Mouse (Mus musculus): Measurements from ENCODE around the gene Aatf.

The Aatf gene

DNA sequence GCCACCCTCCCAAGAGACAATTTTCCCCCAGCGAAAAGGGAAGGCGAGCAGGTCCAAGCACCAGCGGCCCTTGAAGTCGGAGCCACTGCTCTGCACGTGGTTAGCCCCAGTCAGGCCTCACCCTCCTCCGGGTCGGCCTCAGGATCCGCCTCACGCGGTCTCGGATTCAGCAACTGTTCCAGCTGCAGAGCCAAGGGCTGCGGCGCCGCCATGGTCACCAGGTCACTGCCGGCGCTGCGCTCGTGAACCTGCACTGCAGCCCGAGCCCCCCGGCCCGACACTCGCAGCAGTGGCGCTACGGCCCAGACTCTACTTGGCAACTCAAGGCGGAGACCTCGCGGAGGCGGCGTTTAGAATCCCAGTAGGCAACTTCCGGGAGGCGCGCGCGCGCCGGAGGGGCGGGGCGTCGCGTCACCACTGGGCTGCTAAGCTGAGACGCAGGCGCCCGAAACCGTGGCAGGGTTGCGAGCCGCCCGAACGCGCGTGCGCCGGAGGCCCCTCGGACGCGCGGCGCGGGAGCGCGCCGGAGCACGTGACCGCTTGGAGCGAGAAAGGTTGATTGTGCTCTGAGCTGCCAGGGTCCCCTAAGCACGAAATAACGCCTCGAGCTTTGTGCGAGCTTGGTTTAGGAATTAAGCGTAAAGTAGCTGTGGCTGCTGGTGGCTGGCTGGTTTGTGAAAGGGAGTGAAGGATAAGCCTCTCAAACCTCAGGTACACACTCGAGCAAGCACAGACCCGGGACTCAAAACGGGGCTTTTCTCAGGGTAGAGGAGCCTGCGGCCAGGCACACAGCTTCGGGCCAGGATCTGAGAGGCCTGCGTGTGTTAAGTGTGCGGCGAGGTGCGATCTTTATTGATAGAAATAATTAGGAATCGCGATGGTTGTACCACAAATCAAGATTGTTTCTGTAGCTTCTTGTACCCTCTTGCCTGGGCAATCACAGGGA, at the start of gene Aatf:
TSS of gene Aatf (minus strand) at position 352 of the 946 bp plus-strand sequence.
- peak; percentile 96 for DNase-seq (ENCODE audit: low spot score)

GRCm38 (mm10) chr11:84562758-84563347, 49.5 kb upstream of the Aatf start:
- DNase-seq (ENCODE audit: low spot score): no peak

DNA sequence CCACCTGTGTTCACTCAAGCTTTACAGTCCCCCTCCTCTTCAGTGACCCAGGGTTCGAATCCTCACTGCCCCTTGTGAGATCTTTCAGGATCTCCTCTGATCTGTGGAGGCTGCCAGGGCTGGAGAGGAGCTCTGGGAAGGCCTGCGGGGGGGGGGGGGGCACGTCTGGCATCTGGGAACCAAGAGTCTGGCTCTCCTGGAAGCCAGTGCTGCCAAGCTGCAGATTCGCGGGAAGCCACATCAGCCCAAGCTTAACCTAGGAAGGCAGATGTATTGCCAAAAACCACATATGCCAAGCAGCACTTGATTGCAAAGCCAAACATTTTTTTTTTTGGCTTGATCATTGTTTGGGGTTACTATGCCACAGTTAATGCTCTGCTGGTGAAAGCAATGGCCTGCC, 48.2 kb upstream of the Aatf start:
- no peak for DNase-seq (ENCODE audit: low spot score)

DNA sequence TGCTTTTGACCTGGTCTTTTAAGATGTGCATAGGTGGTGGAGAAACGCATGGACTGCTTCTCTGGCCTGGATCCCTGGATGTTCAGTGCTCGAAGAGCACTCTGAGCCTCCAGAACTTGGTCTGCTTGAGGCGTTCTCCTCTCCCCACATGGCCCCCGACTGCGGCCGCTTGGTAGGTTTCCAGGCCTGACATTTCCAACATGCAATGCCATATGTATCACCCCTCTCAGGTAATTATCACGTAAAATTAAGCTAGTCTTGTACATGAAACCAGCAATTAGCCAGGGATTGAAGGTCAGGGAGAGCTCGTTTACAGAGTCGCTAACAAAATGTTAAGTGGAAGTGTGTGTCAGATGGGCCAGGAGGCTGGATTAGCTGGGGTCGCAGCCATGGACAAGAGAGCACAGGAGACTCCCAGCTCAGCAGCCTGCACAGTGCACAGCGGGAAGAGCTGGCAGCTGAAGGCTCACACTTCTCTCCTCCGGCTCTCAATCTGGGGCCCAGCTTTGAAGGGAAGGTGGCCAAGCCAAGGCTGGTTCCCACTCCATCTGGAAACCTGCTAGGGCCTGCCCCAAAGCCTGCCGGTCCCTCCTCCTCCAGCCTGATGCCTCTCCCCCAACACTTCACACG, 40.6 kb upstream of the Aatf start:
- no peak for DNase-seq (ENCODE audit: low spot score)

DNA sequence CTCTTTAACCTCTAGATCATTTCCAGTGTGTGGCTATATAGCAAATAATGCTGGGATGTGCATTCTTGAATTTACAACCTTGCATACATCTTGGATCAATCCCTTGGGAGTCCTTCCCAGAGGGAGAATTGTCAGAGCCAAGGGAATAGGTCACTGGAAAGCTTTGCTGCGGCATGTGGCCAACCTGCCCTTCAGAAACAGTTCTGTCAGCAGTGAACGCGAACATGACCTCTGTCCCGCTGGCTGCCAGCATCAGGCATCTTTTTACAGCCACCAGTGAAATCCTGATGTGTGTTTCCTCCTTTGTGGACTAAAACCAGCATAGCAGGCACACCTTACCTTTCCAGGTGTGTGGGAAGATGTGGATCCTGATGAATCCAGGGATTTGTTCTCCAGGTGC, 38.0 kb upstream of the Aatf start:
- DNase-seq (ENCODE audit: low spot score): no peak

DNA sequence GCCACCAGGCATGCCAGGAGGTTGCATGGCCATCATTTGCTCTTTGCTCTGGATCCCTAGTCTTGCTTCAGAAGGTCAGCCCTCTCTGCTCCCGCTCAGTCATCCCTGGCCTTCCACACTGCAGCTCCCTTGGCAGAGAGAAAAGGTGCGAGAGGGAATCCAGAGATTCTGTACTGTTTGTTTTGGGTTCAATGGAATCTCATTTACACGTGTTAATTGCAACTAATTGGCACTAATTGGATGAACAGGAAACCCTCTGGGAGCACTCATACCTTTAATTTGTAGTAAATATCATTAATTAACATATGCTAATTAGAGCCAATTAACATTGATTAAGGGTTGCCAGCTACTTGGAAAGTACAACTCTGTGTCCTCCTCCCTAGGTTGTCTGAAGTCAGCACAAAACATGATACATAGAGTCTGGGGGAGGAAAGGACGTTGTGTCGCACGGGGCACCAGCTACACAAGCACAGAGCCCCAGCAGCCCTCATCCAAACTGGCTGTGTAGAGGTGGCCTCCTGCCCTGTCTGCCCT, 36.0 kb upstream of the Aatf start:
- no peak for DNase-seq (ENCODE audit: low spot score)

GRCm38 (mm10) chr11:84548293-84548692, 35.0 kb upstream of the Aatf start:
- DNase-seq (ENCODE audit: low spot score): no peak

DNA sequence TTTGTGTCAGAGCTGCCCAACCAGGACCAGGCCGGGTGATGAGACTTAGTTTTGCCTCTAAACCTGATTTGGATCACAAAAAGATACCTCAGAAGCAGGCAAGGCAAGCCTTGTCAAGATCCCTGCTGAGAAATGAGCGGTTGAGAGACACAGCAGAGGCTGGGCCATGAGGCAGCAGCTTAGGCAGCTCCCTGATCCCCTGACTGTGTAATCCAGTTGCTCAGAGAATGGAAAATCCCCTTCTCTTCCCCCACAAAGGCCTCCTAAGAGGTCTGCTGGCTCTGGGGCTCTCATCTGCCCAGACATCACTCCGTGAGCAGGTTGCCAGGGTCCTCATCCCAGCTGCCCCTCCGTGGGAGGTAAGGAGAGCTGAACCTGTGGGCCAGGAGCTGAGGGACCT, 26.7 kb upstream of the Aatf start:
- DNase-seq (ENCODE audit: low spot score): no peak

DNA sequence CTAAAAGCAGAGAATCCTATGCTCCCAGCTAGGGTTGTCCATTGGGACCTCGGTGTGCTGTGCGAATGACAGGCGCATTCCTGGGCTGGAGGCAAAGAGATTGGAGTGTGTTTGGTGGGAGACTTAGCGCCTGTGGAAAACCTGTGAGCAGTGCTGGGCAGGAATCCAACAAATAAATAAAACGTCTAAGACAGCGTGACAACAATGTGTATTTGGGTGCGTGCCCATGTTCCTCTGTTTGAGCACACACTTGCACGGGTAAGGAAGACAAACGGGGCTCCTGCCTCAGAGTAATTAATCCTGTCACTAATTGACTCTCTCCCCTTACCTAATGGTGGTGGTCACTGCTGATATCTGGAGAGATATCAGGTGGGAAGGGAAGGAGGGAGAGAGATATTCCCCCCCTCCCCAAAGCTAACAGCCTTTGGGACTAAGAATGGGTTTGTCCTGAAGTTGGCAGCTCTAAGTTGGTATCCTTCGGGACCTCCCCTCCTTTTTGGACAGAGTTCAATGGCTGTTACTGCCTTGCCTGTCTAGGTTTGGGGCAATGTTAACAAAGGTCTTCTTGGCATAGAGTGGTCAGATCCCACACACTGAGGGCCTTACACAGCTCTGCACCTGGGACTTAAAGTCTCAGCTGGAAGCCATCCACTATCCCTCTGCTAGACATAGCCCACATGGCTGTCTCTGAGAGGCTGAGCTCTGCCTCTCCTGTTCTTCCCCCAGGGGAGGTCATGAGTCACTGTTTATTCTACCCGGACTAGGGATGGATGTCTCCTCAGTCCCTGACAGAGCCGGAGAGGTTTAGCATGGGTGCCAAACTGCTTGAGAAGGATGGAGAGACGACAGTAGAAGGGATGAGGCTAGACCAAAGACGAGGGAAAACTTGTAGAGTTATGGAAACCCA, 16.7 kb upstream of the Aatf start:
- DNase-seq (ENCODE audit: low spot score): no peak

- DNase-seq (ENCODE audit: low spot score): no peak
Observed at GRCm38 (mm10) chr11:84529143-84529755, 15.9 kb upstream of the Aatf start.

DNA sequence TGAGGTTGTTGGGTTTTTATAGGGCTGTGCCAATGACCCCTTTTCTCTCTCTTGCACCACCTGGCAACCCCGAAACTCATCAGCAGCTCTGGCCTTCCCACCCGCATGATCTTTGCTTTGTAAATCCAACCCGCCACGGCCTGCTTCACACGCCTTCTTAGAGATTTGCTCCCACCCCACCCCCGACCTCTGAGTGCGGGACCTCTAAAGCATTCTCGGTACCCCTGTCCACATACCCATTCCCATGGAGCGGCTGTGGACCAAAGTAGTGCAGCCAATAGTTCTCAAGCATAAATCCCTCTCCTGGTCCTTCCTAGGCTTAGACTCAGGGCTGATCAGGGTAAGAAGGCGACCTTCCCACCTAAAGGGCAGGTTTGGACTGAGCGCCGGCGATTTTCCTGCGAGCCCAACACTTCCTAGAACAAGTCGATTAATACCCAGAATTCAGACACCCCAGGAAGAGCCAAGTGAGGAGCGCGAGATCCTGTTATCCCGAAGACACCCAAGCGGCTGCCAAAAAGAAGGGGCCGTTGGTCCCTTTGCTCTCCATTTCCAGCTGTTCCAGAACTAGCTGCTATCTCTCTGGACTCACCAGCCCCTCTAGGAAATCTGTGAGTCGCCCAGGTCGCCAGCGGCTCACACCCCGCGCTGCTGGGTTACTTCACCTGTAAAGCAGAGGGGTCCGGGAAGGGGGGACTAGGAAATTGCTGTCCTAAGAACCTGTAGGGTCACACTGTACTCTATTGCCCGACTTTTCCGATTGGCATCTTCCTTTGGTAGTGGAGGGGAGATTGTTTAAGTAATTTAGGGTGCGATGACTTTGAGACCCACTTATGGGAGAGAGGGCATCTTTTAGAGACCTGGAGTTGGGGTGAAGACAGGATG, 13.9 kb upstream of the Aatf start:
- DNase-seq (ENCODE audit: low spot score): no peak

- DNase-seq (ENCODE audit: low spot score): no peak
Observed at GRCm38 (mm10) chr11:84526451-84526850, 13.1 kb upstream of the Aatf start.

DNA sequence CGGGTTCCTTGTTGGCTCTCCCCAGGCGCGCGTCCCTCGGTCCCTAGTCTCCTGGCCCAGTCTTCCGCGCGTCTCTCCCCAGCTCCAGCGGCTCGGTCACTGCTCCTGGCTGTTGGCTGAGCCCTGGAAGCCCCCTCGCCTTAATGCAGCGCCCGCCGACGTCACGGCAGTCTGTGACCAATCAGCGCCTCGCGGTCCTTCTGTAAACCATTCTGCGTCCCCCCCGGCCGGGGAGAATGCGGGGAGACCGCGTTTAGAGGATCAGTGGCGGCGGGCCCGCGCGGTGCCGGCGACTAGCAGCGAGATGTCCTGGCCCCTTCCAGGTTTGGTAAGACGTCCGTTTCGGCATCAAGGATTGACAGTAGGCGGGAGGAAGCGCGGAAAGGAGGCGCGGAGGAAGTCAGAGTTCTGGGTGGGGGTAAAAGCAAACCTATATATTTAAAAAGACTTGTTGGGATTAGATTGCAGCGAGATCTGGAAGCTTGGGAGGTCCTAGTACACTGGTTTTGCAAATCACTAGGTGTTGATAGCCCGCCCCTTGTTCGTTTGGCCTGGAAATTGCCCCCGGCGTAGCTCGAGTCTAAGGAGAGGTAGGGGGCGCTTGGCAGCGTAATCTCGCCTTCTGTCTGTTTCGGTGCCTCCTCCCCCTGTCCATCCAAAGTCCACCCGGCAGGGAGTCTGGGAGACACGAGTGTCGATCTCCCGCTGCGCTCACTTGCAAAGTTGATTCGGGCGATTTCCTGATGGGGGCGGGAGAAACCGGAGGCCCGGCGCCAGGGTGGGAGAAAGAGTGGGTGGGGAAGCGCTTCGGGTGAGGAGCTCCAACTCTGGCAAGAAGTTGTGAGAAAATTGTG, 12.3 kb upstream of the Aatf start, which contains the start of gene Lhx1:
TSS of gene Lhx1 (minus strand) at position 115 of the 854 bp plus-strand sequence.
- DNase-seq (ENCODE audit: low spot score): no peak

GRCm38 (mm10) chr11:84524511-84525270, 11.4 kb upstream of the Aatf start:
- no peak for DNase-seq (ENCODE audit: low spot score)

- no peak for DNase-seq (ENCODE audit: low spot score)
Observed at GRCm38 (mm10) chr11:84523841-84524510, 10.7 kb upstream of the Aatf start.

DNA sequence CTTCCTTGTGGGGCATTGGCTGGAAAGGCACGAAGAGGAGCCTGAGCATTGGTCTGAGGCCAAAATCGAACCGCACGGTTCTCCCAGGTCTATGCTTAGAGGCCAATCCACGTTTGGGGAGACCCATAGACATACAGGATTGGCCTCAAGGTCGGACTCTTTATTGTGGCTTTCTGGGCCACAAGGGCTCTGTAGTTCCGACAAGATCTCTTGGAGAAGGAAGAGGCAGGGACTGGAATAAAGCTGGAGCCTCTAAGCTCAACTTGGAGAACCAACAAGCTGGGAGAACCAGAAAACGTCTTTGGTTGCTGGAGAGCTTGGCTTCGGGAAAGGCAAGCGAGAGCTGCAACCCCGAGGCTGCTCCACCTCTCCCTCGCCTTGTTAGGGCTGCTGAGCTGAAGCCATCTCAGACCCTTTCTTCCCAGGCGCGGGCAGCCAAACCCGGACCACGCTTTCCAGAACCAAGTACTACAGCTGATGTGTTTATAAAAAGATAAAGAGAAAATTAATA, 10.1 kb upstream of the Aatf start:
- no peak for DNase-seq (ENCODE audit: low spot score)

DNA sequence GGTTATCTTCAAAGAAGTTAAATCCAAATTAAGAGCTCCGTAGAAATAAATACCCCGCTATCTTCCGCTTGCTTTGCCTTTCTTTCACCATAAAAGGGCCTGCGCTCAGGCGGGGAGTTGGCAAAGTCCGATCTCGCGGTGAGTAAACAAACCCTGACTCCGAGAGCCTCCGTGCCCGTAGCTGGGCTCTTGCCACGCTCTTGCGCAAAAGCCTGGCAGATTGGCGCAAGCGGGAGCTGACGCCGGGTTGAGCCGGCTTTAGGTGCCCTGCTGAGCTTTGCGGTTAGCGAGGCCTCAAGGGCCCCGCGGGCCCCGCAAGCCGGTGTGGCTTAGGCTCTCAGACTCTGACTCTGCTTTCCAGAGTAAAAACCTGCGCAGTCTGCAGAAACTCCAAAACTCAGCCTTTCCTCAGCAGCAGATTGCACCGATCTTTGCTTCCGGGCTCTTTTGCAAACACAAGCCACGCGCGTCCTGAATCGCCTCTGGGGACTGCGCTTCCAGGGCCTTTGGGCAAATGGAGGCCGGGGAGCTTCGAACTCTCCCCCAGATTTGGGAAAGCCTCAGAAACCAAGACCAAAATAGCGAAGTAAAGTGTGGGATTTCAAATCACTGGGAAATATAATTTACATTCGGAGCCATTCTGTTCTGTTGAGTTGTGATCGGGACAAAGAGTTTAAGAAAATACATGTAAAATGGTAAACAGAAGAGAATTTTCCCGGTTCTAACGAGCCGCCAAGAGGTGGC, 9.4 kb upstream of the Aatf start:
- DNase-seq (ENCODE audit: low spot score): peak; percentile 23
